Mouse (Mus musculus) kidney, embryonic 16.5 days (tissue): ENCODE measurements around the gene Chml. TPM values are rescaled to one million over a fixed set of nuclear protein-coding genes. Genes with fewer than 3 reads are reported as not detected.

Source experiments
- ATAC-seq: fragments of 200-750 bp; cut with Nextera tagmentation; 2 replicates; pipeline ENCODE4 v1.8.0; 2017; ENCODE audit warnings: moderate TSS enrichment; ENCODE audit not compliant: low FRiP score, low TSS enrichment
- H3K27ac ChIP-seq: fragments of 300-500 bp; sonication (generic); 2 replicates; pipeline ENCODE4 v1.5.1; 2014; ENCODE audit warnings: low read length
- H3K27me3 ChIP-seq: fragments of 300-500 bp; sonication (generic); 2 replicates; pipeline ENCODE4 v1.6.1; 2014; ENCODE audit warnings: low read length, control low read depth, mixed read lengths; ENCODE audit not compliant: insufficient read depth
- H3K36me3 ChIP-seq: fragments of 300-500 bp; sonication (generic); 2 replicates; pipeline ENCODE4 v1.6.1; 2014; ENCODE audit warnings: low read length, control low read depth, mixed read lengths; ENCODE audit not compliant: insufficient read depth
- H3K4me1 ChIP-seq: fragments of 300-500 bp; sonication (generic); 2 replicates; pipeline ENCODE4 v1.6.1; 2014; ENCODE audit warnings: low read length, control low read depth, mixed read lengths; ENCODE audit not compliant: insufficient read depth
- H3K4me2 ChIP-seq: fragments of 300-500 bp; sonication (generic); replicated peaks from 2 replicates; pipeline ENCODE4 v1.6.1; 2014; ENCODE audit warnings: low read depth, low read length
- H3K4me3 ChIP-seq: fragments of 300-500 bp; sonication (generic); 2 replicates; pipeline ENCODE4 v1.5.1; 2014; ENCODE audit warnings: mild to moderate bottlenecking, low read length
- H3K9ac ChIP-seq: fragments of 300-500 bp; sonication (generic); replicated peaks from 2 replicates; pipeline ENCODE4 v1.6.1; 2014; ENCODE audit warnings: low read length
- H3K9me3 ChIP-seq: fragments of 300-500 bp; sonication (generic); 2 replicates; pipeline ENCODE4 v1.6.1; 2016; ENCODE audit warnings: low read length, control low read depth
- WGBS: fragments of 180-500 bp; shearing (Covaris S2); extraction: QIAGEN DNeasy Blood & Tissue Kit; methylation state at CpG from one replicate; pipeline ENCODE4 v1.1.7; 2014; 5-methylcytosine and 5-hydroxymethylcytosine counted together
- polyA plus RNA-seq: library from polyadenylated mRNA; unstranded; fragments of >200 nt; fragmentation: Nextera tagmentation; extraction: Ambion mirVana; gene quantifications from 2 replicates; pipeline ENCODE4 v1.2.1, GENCODE M21; 2015

Gene Chml
- polyA plus RNA-seq, 1 experiment from 2014 or later = 3.0 TPM

DNA sequence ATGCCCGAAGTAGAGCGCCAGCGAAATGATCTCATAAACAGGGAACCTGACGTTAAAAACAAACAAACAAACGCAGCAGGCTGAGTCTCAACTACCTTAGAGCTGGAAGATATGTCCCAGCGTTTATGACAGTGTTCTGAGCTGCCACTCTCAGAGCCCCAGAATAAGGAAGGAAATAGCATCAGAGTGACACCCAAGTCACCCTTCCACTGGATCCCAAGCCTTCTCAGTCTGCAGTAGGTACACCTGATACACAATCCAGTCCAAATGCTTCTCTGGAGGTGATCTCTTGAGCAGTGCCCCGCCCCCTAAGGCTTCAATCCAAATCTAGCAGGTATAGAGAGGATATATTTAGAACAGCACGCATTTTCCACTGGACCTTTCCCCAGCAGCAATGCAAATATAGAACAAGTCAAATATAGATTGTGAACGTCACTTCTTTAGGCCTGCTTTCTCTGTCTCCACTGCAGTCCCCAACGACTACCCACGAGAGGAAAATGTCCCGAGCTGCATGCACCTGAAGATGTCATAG lies 794 bp upstream of the Chml start:
- Histone ChIP-seq H3K27me3 (no peaks in the 10 kb centered on the region), H3K9me3 (no peaks in the 10 kb centered on the region), H3K4me3 (peak overlapping the region; percentile 82), H3K9ac (peak overlapping the region; percentile 56), H3K4me2 (peak overlapping the region; percentile 73), H3K36me3 (no peaks in the 10 kb centered on the region), H3K27ac (no peak overlapping the region), H3K4me1 (peaks cover 9% of the 10 kb centered on the region)
- peak; percentile 12; the same call in 1 of the 2 replicates for ATAC-seq
- 41% methylated on average over 12 of the region's 12 CpGs for WGBS

DNA sequence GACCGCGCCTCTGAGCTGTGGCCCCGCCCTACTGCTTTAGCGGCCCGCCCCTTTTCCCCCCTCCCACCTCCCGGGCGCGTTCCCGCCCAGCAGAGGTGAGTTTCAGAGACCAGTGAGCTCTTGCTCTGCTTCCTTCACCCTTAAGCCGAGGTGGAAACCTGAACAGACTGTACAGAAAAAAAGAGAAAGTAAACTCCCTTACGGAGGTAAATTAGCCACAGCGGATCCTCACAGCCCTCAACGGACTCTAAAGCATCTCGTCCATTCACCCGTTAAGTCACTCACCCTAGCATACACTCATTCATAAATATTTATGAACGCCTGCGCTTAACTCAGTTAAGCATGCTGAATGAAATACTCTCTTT lies 278 bp upstream of the Chml start:
- peaks cover 9% of the 10 kb centered on the region for H3K4me1 ChIP-seq
- no peak overlapping the region for H3K27ac ChIP-seq
- WGBS = 1% methylated on average over 17 of the region's 17 CpGs
- H3K4me3 ChIP-seq = peak overlapping the region; percentile 82
- H3K36me3 ChIP-seq = peaks cover 2% of the 10 kb centered on the region; the same call in 1 of the 2 replicates
- no peaks in the 10 kb centered on the region for H3K27me3 ChIP-seq
- peak overlapping the region; percentile 56 for H3K9ac ChIP-seq
- ATAC-seq = no peak; the same call in 1 of the 2 replicates
- peak overlapping the region; percentile 73 for H3K4me2 ChIP-seq
- H3K9me3 ChIP-seq = no peaks in the 10 kb centered on the region

DNA sequence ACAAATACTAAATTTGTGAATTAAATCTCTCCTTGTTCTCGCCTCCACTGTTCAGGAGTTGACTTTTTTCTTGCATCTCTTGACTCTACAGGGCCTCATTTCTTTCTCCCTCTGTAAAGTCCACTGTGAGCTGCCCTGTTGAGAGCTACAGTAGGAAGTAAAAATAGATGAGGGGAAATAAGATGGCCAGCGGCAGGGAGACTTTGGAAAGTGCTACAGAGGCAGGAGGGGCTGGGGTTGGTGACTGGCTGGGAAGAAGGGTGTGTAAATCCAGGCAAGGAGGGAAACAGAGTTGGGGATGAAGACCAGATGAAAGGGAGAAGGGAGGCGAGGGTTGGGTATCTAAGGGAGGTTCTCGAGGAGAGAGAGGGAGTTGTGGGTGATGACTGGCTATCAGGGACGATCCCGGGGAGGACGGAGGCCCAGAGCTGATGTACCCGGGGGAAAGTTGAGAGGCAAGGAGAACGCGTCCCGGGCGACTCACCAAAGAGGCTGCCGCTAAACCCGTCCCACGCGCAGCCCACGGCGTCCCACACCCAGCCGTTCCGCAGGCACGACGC lies 935 bp downstream of the Chml start:
- Histone ChIP-seq H3K4me1 (peaks cover 9% of the 10 kb centered on the region), H3K27me3 (no peaks in the 10 kb centered on the region), H3K36me3 (peaks cover 12% of the 10 kb centered on the region), H3K9me3 (no peaks in the 10 kb centered on the region), H3K4me2 (peak overlapping the region; percentile 73), H3K27ac (peak overlapping the region; percentile 86), H3K4me3 (peak overlapping the region; percentile 82), H3K9ac (peak overlapping the region; percentile 87)
- 2% methylated on average over 22 of the region's 22 CpGs for WGBS
- no peak for ATAC-seq

DNA sequence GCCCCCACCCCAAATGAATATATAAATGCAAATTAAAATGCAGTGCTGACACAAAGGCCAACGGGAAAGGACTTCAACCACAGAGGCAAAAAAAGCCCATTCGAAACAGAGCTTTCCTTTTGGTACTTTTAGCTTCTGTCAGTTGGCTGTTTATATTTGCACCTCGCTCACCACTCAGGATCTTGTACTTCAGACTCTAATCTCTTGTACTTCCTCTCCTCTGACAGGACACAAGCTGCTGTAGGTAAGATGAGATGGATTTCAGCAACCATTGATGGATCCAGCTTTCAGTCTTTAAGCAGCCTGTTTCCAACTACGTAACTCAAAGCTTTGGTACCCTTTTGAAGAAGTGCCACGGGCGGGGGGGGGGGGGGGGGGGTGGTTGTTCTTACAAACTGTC lies 11.7 kb downstream of the Chml start:
- WGBS = 77% methylated on average over 6 of the region's 6 CpGs

DNA sequence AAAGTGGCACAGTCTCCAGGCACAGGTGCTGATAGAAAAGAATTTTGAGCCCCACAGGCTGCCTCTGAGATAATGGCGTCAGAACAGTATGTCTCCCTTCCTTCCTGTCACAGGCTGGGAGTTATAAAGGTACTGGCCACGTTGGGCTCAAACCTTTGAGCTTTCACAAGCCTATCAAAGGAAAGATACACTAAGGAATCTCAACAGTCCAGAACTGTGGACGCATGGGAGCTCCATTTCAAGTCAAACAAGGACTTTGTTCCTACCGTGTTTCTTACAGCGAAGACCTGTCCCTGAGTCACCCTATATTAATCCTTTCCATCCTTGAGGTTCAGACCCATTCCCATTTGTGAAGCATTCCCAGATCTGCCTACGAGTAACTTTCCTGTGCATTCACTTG lies 15.2 kb downstream of the Chml start:
- H3K9ac ChIP-seq = no peak overlapping the region
- ATAC-seq = no peak

More for the DNA sequence above, 11.7 kb downstream of the Chml start:
- Histone ChIP-seq H3K4me2 (no peak overlapping the region), H3K4me1 (no peaks in the 10 kb centered on the region), H3K9ac (no peak overlapping the region), H3K27ac (no peak overlapping the region), H3K9me3 (no peaks in the 10 kb centered on the region), H3K4me3 (no peak overlapping the region), H3K27me3 (no peaks in the 10 kb centered on the region), H3K36me3 (0 out of 2 replicates have a peak, but pooled peaks cover under 1% of the 10 kb centered on the region)
- ATAC-seq = no peak

DNA sequence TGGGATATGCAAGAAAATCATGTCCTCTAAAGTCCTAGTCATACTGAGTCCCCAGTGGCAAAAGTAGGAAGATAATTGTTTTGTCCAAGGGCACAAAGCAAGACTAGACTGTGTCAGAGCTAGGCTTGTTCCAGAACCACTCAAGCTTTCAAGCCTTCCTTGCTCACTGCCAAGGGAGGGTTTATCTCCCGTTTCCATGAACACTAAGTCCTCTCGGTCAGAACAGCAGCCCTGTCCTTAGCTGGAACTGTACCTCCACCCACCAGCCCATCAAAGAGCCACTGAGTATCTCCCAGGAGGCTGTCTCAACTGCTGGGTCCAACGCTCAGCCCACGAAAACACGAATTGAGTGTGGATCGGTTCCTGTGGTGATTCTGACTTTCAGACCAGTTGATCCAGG lies 17.6 kb downstream of the Chml start:
- no peak overlapping the region for H3K9ac ChIP-seq
- ATAC-seq = no peak

More for the DNA sequence above, 15.2 kb downstream of the Chml start:
- Histone ChIP-seq H3K9me3 (no peaks in the 10 kb centered on the region), H3K4me1 (no peaks in the 10 kb centered on the region), H3K4me2 (no peak overlapping the region), H3K27ac (no peak overlapping the region), H3K36me3 (no peaks in the 10 kb centered on the region), H3K4me3 (no peak overlapping the region), H3K27me3 (no peaks in the 10 kb centered on the region)
- WGBS = 81% methylated on average over 6 of the region's 6 CpGs

DNA sequence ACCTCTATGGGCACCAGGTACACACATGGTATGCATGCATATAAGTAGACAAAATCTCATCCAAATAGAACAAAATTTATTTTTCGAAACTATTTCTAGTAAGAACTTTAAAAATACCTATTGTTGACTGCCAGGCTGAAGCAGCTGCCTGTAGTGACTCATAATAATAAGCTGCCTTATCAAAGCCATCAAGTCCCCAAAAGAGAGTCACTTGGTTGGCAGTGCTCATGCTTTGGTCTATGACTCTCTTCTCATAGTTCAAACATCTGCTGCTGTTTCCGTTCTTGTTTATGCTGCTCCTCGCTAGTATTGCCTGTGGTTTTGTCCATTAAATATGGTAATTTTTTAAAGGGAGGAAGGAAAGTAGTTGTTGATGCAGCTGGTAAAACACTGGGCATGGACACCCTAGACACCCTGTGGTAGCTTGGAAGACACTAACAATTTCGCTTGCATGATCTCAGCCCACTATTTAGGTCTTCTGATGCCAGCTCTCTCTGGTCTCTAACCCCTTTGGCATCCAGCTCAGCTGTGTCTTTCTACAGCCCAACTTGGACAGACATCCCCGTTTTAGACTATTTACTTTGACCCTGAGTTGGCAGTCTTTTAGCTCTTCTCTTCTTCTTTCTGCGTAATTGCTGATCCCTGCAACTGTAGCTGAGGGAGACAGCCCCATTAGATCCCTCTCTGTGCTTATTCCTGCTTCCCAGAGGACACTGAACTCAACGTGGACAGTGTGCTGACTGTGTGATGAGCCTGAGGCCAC lies 19.0 kb downstream of the Chml start:
- Histone ChIP-seq H3K27me3 (no peaks in the 10 kb centered on the region), H3K36me3 (no peaks in the 10 kb centered on the region), H3K4me2 (no peak overlapping the region), H3K9ac (no peak overlapping the region), H3K9me3 (no peaks in the 10 kb centered on the region), H3K4me1 (no peaks in the 10 kb centered on the region), H3K27ac (no peak overlapping the region), H3K4me3 (no peak overlapping the region)
- no peak for ATAC-seq
- WGBS = 73% methylated on average over 7 of the region's 7 CpGs

More for the DNA sequence above, 17.6 kb downstream of the Chml start:
- 75% methylated on average over 6 of the region's 6 CpGs for WGBS
- H3K4me1 ChIP-seq = no peaks in the 10 kb centered on the region
- no peak overlapping the region for H3K27ac ChIP-seq
- H3K27me3 ChIP-seq = no peaks in the 10 kb centered on the region
- no peaks in the 10 kb centered on the region for H3K9me3 ChIP-seq
- H3K4me3 ChIP-seq = no peak overlapping the region
- H3K4me2 ChIP-seq = no peak overlapping the region
- no peaks in the 10 kb centered on the region for H3K36me3 ChIP-seq

DNA sequence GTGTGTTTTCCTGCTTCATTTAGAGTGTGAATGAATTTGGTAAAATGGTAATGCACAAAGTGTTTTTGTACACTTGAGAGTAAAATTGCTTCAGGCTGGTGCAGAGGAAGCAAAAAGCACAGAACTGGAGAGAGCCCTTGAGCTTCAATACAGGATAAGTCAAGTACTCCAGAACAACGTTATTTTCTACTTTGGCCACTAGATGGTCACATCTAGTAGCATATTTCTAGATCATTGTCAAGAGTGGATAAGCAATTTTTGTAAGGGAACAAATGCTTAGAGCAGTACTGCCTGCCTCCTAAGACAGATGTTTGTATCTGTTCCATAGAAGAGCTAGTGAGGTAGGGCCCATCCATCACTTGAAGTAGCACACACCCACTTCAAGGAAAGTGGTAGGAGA lies 21.1 kb downstream of the Chml start:
- H3K9ac ChIP-seq = no peak overlapping the region
- peak; percentile 30; the same call in 1 of the 2 replicates for ATAC-seq
- no peaks in the 10 kb centered on the region for H3K9me3 ChIP-seq
- no peaks in the 10 kb centered on the region for H3K4me1 ChIP-seq
- H3K4me3 ChIP-seq = no peak overlapping the region
- WGBS = 36% methylated on average over 1 of the region's 1 CpGs
- H3K27ac ChIP-seq = no peak overlapping the region
- no peaks in the 10 kb centered on the region for H3K27me3 ChIP-seq
- H3K4me2 ChIP-seq = no peak overlapping the region
- H3K36me3 ChIP-seq = no peaks in the 10 kb centered on the region

DNA sequence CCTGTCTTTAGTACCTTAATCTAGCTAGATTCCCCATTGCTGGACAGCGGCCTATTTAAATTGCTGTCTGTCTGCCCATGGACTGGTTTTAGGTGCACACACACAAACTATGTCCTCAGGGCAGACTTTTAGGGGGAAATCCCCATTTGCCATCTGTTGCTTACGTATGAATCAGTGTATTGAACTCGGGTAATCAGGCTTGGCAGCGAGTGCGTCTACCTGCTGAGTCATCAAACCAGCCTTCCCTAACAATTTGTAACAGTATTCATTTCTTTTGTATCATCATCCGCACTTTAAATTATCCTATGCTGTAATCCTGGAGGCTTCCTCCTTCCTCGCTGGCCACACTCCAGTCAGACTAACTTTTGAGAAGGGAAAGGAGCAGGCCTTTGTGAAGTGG lies 22.7 kb downstream of the Chml start:
- Histone ChIP-seq H3K27me3 (no peaks in the 10 kb centered on the region), H3K4me2 (no peak overlapping the region), H3K4me3 (no peak overlapping the region), H3K9ac (no peak overlapping the region), H3K36me3 (no peaks in the 10 kb centered on the region), H3K9me3 (no peaks in the 10 kb centered on the region), H3K27ac (no peak overlapping the region), H3K4me1 (no peaks in the 10 kb centered on the region)
- WGBS = 85% methylated on average over 7 of the region's 7 CpGs
- no peak for ATAC-seq

DNA sequence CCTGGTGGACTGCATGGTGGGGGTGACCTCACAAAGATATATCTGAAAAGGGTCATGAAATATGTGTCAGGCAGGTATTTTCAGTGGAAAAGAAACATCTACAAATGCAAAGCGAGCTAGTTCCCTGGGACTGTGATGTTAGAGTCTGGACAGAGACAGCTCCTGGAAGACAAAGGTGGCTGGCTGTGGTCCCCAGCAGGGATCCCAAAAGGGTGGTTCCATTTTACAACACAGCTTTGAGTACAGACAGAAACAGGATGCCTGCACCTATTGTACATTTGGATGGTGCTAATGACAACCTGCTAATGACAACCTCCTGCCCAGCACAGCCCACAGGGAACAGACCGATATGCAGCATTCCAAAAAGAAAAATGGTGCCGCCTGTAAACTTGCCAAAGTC lies 23.2 kb downstream of the Chml start:
- Histone ChIP-seq H3K9me3 (no peaks in the 10 kb centered on the region), H3K27ac (no peak overlapping the region), H3K9ac (no peak overlapping the region), H3K4me2 (no peak overlapping the region), H3K27me3 (no peaks in the 10 kb centered on the region), H3K36me3 (no peaks in the 10 kb centered on the region), H3K4me3 (no peak overlapping the region), H3K4me1 (no peaks in the 10 kb centered on the region)
- ATAC-seq = no peak
- 93% methylated on average over 3 of the region's 3 CpGs for WGBS
